Mouse (Mus musculus) inflammation-experienced regulatory T-cells, adult 6 months (primary cell): ENCODE data around the gene Tspan9. TPM values are rescaled to one million over a fixed set of nuclear protein-coding genes. Genes with fewer than 3 reads are reported as not detected.

Experiments used
- ATAC-seq: one replicate; pipeline ENCODE4 v1.8.0; 2017
- polyA plus RNA-seq, 3 experiments: library from polyadenylated mRNA; unstranded; fragments of 100-300 nt; shearing (Covaris generic); gene quantifications; one replicate each; pipeline ENCODE4 v1.2.1; 2017

Gene Tspan9
- polyA plus RNA-seq, 3 experiments from 2014 or later: 0.36 to 1.3 TPM; not detected in 1

DNA sequence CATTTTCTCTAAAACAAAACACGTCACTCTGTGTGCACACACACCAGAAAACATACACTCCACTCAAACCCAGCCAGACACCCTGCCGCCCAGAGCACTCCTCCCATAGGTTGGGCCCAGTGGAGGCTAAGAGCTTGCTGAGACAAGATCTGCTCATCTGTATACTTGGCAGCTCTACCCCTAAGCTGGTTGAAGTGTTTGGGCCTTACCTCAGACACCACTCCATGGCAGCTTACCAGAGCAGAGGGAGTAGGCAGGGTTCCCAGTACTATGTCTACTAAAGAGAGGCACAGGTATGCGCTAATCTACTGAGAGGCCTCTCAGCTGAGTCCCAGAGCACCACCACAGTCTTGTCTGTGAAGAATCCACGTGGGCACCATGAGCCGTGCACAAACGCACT lies 10.8 kb downstream of the Tspan9 start:
- no peak for ATAC-seq

DNA sequence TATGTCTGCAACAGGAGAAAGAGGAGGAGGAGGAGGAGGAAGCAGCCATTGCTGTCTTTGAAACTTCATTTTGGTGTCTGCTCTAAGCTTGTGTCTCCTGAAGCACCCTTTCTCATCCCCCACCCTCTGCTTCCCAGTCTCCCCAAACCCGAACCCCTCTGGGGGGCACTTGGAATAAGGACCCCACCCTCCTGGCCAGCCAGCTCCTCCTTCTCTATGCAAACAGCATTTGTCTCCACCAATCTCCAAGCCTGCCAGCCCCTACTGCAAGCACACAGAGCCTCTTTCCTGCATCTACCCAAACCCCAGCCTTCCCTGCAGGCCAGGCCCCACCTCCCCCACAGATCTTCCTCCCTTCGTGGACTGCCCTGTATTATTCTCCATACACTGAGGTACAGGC lies 12.0 kb downstream of the Tspan9 start:
- no peak for ATAC-seq

DNA sequence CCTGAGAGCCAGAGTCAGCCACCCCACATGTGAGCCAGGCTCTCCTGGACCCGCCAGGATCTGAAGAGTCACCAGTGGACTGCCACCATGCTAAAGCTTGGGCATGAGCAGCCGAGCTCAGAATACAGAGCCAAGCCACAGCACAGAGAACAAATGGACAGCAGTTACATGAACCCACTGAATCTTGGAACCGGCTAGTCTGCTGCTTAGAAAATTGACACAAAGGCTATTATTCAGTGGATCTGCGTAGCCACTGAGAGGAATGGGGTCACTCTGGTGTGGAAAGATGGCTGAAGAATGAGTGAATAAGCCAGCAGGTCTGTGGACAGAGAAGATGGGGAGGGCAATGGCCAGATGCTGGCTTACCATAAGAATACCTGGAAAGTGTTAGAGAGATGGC lies 12.7 kb downstream of the Tspan9 start:
- ATAC-seq: no peak

DNA sequence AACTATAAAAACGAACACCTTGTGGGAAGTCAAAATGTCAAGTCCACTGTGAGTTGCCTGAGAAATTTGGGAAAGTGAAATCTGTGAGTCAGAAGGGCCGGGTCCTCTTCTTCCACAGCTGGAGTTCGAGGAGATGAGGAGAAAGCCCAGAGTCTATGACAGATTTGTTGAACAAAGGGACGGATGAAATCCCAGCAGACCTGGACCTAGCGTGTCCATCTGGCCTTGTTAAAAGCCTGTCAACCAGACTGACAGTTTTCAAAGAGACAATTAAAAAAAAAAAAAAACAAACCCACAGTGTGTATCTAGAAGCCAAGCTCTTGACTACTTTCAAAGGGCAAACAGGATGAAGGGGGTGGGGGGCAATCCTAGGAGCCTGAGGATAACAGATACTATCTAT lies 14.0 kb downstream of the Tspan9 start:
- ATAC-seq: no peak

DNA sequence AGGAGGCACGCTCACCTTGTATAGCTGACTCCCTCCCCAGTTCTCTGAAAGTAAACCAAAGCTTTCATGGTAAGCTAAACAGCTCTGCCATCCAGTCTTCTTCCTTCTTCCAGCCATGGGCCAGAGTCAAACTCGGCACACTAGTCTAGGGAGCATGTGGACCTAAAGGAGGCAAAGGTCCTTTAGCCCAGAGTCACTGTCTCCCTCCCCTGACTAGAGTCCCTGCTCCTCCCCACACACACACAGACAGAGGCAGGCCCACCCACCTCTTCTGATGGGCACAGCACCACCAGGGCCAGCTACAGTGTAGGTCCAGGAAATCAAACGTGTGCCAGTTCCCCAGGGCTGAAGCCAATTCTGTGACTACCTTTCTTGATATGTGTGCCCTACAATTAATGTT lies 16.1 kb downstream of the Tspan9 start:
- ATAC-seq: no peak

DNA sequence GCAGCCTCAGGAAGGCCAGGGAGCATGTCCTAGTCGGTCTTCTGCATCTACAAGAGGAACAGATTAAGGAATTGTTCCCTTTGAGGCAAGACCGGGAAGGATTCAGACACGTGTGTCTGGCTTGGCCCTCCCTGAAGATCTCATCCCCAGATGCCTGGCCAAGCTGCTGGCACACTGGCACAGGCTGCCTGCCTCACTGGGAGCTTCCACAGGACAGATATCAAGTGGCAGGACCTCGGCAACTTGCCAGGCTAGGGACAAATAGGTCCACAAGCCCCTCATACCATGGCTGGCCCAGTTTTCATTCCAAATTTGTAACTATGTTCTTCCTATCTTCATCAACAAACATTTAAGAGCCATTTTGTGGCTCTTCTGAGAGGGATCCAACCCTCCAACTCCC lies 16.5 kb downstream of the Tspan9 start:
- ATAC-seq: no peak

DNA sequence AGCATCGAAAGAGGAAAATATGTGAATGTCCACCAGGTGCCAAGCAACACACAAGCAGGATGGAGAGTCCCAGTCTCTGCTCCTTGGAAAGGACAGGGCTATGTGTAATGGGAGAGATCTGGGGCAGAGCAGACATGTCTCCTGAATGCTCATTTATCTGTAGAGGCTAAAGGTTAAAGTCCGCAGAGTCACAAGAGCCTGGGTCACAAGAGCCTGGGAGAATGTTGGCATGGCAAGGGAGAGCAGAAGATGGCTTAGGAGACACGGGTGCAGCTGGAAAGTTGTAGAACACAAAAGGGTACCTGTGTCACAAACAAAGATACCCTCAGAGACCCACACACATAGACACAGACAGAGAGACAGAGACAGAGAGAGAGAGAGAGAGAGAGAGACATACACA lies 17.9 kb downstream of the Tspan9 start:
- ATAC-seq: no peak

DNA sequence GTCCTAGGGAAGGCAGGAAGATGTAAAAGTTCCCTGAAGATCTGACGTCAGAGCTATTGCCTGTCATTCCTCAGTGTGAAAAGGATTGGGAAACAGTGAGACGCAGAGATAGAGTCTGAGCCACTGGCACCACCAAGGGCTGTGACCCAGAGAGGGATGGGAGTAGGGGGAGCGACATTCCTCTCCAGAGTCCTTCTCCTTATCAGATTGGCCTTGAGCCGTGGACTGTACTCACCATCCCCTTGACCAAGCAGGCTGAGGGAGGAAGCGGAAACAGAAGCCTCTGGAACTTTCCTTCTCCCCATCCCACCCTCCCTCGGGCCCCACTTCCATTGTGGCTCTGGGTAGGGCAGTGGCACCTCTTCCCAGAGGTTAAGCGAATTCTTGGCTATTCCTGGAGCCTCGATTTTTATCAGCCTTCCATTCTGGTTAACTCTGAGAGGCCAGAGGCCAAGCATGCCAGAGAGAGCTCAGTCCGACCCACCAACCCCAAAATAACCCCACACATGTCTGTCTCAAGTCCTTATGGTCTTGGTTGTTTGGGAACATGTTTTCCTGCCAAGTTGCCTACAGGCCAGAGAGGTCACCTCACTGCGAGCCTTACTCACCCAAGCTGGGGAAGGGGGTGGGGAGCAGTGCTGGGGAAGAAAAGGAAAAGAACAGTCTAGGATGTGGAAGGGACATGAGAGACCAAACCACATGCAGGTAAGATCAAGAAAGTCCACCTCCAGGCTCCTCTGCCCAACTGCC lies 19.0 kb downstream of the Tspan9 start:
- no peak for ATAC-seq

DNA sequence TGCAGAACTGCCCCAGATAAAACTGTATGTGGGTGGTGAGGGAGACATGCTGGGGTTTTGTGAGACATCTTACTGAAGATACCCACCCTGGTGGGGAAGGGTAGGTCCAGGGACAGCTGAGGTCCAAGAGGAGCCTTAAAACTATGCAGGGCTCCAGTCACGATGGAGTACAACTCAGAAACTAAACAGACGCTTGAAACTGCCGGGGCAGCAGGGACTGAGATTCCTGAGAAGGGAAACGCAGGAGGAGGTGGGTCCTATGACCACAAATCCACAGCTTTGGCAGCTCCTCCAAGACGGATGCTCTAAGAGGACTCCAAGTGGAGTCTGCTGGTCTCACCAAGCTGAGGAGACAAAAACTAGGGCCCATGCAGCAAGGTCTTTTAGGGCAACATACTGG lies 21.3 kb downstream of the Tspan9 start:
- no peak for ATAC-seq

DNA sequence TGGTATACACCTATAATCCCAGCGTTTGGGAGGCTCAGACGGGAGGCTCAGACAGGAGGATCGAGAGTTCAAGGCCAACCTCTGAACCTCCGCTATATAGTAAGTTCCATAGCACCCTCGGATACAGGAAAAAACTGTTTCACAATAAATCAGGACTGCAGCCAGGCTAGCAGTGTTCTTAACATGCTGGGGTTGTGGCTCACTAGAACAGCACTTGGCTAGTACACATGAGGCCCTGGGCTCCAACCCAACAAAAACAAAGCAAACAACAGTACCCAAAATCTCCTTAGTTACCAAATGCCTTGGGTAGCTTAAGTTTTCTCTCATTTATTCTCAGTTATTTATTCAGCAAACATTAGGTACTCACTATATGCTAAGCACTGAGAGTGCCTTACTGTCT lies 21.7 kb downstream of the Tspan9 start:
- ATAC-seq: no peak

DNA sequence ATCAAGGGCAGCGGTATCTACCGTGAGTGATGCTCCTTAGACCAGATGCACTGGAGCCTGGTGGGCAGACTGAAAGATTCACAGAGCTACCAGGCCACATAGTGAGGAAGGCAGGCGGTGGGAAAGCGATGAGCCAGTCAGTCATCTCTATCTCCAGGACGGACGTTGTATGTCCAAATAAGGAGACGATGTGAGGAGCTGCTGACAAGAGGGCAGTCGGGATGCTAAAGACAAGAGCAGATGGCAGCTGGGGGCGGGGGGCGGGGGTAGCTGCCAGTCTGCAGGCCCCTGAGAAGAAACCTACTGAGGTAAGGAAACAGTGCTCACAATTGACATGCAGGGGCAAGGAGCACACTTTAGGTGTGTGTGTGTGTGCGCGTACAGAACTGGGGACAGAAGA lies 22.6 kb downstream of the Tspan9 start:
- no peak for ATAC-seq

DNA sequence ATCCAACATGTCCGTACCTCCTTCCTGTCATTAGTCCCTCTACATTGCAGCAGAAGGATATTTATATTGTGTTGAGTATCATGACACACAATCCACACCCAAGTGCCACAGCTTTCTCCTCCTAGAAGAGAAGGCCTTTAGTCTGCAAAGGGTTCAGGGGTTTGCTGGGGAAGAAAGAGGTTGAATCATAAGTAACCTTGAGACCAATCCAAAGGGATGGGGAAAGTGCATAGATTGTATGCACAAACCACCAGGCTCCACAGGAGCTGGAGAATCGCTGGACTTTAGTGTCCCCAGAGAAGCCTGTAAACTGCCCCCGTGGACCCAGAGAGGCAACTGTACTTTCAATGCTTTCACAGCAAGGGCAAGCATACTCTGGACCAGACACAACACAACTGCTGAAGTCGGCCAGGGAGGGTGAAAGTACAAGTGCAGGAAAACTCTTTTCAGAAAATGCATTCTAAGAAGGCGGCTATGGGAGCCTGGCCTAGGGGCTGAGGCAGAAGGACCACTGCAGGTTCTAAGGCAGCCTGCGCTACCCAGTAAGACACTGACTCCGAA lies 24.6 kb downstream of the Tspan9 start:
- no peak for ATAC-seq

DNA sequence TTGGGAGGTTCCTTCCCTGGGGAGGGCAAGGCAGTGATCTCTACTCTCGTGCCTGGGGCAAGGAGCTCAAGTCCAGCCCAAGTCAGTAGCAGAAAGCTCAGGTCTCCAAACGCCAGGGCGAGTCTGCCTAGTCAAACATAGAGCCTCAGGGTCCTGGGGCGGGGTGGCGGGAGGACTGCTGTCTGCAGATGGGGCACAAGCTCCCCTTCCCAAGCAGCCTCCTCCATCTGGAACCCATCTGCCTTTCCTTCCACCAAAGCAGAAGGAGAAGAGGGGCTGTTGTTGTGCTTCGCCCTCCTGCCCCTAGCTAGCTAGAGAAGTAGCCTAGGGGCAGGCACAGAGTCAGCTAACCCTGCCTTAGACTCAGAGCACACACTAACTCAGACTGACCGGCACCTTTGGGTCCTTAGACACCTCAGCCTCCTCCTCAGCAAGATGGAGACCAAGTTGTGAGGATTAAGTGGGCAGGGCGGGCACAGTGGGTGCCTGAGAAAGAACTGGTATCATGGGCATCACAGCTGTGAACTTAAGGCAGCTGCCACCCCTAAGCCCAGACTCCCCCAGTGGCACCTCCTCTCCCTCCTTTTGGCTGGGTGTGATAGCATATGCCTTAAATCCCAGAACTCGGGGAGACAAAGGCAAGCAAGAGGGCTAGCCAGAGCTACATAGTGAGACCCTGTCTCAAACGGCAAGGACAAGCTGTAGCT lies 26.4 kb downstream of the Tspan9 start:
- ATAC-seq: no peak

DNA sequence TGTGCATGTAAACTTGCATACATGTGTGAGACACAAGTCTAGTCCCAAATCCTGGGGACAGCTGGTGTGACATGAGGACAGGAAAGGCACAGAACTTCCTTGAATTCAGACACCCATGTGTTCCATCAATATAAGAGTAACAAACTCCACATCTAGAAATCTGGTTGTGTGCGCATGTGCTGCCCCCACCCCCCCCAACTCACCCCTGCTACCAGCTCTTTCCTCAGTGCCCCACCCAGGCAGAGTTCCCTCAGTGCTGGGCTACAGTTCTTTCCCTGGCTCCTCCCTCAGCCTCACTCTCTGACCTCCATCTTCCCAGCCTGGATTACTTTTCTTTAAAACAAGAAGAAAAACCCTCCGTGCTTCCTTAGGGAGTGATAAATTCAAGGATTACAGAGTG lies 27.1 kb downstream of the Tspan9 start:
- no peak for ATAC-seq

DNA sequence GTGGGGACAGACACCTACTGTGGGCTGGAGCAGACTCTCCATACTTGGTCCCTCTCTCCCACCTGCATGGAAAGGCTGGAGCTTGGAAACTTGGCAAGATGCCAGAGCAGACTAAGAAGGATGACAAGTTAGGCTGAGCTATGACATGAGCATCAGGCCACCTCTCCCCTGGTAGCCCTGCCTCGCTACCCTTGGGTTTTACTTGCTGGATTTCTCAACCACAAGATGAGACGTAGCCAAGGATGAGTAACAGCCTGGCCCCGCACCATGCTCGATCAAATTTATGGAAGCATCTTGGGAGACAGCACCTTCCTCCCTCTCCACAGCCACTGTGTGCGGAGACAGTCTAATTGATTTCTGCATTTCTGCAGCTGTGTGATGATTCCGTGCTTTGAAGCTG lies 28.3 kb downstream of the Tspan9 start:
- no peak for ATAC-seq

DNA sequence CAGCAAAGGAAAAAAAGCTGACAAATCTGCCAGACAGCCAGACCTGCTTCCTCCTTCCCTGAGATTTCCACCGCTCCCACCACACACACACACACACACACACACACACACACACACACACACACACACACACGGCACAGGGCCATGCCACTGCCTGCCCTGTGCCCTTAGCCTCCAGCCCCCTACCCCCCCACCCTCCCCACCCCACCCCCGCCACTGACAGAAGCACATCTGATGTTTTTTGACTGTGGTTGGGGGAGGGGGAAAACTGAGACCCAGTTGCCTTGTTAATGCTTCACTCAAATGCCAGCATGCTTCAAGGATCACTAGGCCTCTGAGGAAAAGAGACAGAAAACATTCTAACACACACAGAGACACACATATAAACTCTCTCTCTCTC lies 30.8 kb downstream of the Tspan9 start:
- ATAC-seq: no peak

DNA sequence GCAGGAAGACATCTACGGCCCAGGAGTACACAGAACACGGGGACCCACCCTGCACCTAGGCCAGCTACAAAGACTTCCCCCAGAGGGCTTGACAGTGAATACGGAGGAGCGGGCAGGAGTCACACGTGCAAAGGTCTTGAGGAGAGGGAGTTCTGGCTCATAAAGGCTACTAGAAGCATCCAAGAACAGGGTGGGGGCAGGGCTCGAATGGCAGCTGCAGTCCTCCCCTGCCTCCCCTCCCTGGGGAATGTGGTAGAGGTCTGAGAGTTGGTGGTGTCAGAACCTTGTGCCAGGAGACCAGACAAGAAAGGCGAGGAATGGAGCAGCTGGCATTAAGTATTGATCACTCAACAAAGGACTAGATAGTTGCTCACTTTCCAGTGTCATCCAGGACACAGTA lies 31.6 kb downstream of the Tspan9 start:
- ATAC-seq: no peak

DNA sequence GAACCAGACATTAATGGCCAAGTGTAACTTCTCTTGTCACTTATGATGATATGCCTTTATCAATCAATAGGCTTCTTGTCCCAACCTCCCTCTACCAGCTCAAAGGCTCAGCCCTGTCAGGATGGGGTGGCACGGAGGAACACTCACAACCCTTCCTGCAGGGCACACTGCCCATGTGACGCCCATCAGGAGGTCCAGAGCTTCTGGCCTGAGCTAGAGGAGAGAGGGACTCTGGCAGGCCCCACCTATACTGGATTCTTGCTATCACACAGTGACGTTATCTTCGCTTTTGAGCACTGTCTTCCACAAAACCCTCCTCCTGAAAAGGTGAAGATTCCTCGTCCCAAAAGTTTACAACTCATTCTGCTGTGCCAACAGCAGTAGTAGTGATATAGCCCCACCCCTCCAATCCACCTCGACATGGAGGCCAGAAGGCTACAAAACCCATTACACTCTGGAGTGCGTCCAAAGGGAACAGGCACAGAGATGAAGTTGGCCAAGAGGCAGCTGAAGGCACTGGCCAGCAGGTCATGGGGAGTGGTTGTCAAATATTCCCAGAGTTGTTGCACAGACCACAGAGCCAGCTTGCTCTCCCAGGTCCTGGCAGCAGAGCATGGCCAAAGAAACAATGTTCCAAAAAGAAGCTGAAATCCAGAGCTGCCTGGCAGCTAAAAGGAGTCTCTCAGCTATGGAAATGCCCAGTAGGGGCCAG lies 34.9 kb downstream of the Tspan9 start:
- ATAC-seq: no peak

DNA sequence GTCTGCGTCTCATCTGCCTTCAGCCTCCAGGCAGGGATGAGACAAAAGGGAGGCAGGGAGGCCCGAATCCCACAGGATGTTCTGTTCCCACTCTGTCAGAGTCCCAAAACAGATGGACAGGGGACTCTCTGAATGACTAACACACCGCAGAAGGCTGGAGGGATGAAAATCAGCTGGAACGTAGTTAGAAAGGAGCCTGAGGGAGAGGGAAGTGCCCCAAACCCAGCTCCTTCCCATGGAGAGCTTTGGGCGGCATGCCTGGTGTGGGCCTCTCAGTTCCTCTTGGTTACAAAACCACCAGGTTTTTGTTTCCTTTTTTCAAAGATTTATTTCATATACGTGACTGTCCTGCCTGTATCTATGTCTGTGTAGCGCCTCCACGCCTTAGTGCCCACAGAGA lies 35.7 kb downstream of the Tspan9 start:
- ATAC-seq: no peak

DNA sequence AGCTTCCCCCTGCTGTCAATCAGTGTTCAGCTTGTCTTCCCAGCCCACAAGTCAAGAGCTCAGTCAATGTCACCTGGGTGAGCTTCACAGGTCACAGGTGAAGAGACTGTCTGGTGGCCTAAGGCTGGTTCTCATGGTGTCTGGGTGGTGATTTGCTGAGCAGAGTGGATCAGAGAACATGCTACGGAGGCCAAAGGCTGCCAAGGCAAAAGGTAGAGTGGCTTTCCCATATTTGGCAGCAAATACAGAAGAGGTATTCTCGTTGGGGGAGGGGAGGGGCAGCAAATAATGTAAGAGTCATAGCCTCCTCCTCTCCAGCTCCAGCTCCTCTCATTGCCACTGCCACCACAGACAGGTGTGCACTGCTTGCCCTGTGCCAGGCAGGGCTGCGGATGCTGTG lies 37.2 kb downstream of the Tspan9 start:
- ATAC-seq: no peak

DNA sequence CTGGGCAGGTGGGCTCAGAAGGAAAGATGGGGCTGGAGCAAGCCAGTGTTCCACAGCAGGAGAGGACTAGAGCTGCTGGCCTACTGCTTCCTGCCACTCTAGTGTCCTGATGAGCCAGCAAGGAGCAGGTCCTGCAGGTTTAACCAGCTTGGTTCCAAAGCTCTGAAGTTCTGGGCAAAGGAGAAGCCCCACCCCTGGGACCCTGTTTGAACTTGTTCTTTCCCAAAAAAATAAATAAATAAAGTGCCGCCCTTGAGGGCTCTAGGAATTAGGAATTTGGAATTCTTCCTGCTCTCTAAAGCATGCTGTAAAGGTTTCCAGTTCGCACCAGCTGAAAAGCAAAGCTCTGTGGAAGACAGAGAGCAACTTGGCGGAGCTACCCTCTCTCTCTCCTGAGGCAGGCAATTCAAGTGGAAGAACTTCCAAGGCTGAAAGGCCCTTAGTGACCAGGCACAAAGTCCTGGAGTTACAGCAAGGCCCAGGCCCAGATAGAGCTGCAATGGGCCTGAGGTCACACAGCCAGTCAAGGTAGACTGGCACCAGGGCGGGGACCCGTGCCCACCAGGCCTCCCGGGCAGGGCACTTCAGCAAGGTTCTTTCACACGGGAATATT lies 38.6 kb downstream of the Tspan9 start:
- ATAC-seq: no peak

DNA sequence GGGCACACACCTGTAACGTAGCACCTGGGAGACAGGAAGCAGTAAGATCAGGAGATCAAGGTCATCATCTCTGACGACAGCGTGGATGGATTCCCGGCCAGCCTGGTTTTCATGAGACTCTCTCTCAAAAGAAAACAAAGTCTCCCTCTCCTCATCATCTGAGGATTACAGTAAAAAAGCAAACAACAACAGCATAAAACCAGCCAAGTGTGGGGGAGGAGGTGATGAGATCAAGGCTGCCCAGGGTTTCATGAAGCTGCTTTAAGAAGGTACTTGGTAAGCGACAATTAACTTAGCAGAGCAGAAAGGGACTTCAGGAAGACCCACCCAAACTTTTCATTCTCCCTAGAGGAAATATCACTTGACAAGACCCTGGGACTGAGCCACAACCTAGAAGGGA lies 39.5 kb downstream of the Tspan9 start:
- no peak for ATAC-seq
